Mouse (Mus musculus) liver, postnatal 0 days (tissue): ENCODE data around the gene Cdkn2c.

Experiments
- CTCF ChIP-seq: sonication (generic); IDR thresholded peaks from 2 replicates; pipeline ENCODE4 v1.5.1; 2016; ENCODE audit warnings: antibody characterized with exemption, low read depth
- EP300 ChIP-seq: IDR thresholded peaks from 2 replicates; pipeline ENCODE4 v1.6.1; 2016; ENCODE audit warnings: antibody characterized with exemption, low read depth, mild to moderate bottlenecking

DNA sequence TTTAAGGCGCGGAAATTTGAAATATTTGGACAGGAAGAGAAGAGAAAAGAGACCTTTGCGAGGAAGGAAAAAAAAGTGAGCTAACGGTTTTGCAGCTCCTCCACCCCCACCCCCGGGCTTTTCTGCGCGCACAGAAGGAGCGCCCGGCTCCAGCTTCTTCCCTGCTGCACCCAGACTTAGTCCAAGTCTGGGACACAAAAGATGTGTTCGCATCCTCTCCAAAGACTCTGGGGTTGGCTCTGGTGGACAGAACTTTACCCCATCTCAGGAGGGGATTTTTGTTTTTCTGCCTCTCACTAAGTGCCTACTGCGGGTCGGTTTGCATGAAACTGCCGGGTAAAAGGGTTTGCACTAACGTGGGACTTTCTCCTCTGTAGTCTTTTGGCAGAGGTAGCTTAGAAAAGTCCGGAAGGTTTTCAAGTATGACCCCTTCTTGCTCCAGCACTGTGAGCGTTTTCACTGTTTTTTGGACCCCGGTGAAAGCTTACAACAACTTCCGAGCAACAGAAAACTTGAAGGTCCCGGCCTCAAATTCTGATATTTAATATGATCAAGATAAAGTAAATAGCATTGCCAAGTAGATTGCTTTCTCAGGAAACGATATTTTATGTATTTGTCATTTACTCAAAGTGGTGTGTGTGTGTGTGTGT is 9.0 kb downstream of the Cdkn2c start:
- TF ChIP-seq CTCF (no peak), EP300 (no peak)
